Mouse (Mus musculus): ENCODE measurements at regions not wholly inside any gene's neighbourhood (a gene's known extent, or its start where the extent isn't known, plus 50 kb on each side); places are given as distances from the start of the nearest gene placed in this dataset.

- no peak for DNase-seq (ENCODE audit: extremely low spot score in 1 of 2, low spot score in 1 of 2)
These were observed 94.7 kb upstream of the Ednrb start for GRCm38 (mm10) chr14:103938937-103939336.

DNA sequence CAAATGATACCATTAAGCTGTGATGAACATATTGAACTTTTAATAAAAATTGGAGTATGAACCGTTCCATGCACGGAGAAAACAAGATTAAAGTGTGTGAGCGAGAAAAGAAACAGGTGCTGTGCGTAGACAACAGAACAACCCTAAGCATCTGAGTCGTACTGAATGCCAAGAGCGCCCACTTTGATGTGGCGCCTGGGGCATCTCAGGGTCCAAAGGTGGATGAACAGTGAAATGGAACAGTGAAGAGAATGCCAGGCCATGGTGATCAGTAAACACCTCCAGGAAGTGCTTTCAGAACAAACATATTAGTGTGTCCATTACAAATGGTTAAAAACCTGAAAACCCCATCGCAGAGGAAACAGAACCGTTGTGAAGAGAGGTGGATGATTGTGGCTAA lies 94.0 kb upstream of the Ednrb start:
- DNase-seq (ENCODE audit: extremely low spot score in 1 of 2, low spot score in 1 of 2) = no peak

DNA sequence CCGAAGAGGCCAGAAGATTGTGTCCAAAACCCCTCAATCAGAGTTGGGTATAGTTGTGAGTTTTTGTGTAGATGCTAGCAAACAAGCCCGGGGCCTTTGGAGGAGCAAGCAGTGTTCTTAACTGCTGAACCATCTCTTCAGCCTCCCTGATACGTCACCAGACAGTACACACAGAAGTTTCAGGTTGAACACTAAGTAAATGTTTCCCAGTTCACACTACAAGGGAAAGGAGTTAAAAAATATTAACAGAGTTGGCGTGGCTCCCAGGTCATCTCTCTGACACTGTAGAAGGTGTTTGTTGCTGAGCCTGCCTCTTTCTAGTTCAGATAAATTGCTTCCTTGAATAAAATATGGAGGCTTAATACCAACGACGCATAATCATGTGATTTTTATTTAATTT lies 93.5 kb upstream of the Ednrb start:
- DNase-seq (ENCODE audit: extremely low spot score in 1 of 2, low spot score in 1 of 2) = no peak

- DNase-seq (ENCODE audit: extremely low spot score in 1 of 2, low spot score in 1 of 2) = no peak
These were observed 89.6 kb upstream of the Ednrb start for GRCm38 (mm10) chr14:103933813-103934212.

GRCm38 (mm10) chr14:103932170-103932569 lies 88.0 kb upstream of the Ednrb start:
- no peak for DNase-seq (ENCODE audit: extremely low spot score in 1 of 2, low spot score in 1 of 2)

- no peak for DNase-seq (ENCODE audit: extremely low spot score in 1 of 2, low spot score in 1 of 2)
These were observed 85.6 kb upstream of the Ednrb start for GRCm38 (mm10) chr14:103929734-103930364.

GRCm38 (mm10) chr14:103929155-103929729 lies 85.0 kb upstream of the Ednrb start:
- no peak for DNase-seq (ENCODE audit: extremely low spot score in 1 of 2, low spot score in 1 of 2)

DNA sequence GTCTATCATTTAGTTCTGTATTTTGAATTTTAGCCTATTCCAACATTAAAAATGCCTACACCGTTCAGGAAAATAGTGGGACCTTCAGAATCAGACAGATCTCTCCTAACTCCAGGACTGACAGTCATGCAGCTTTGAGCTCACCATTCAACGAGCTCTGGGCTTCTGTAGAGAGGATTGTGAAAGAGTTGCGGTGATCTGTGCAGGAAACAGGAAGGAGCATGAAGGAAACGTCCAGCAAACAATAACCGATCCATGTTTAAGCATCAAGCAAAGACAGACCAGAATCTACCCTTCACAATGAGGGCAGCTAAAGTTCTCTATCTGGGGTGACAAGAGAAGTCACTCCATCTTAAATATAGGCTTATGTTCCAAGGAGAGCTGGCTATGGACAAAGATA lies 76.0 kb upstream of the Ednrb start:
- DNase-seq (ENCODE audit: extremely low spot score in 1 of 2, low spot score in 1 of 2) = no peak

DNA sequence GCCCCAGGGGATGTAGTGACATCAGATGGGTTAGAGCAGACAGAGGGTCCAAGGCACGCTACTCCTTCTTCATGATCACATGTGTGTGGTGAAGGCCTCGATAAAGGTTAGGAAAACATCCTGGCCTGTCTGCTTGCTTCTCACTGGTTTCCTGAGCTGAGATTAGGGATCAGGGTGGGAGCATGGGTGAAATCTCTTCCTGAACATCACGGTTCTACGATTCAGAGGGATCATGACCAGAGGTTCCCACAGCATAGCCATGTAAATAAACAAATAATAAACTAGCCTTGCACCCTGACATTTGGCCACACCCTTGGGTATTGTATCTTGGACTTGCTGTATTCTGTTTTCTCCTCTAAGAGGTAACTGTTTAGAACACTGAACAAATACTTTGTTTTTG lies 75.2 kb upstream of the Ednrb start:
- DNase-seq (ENCODE audit: extremely low spot score in 1 of 2, low spot score in 1 of 2) = no peak

DNA sequence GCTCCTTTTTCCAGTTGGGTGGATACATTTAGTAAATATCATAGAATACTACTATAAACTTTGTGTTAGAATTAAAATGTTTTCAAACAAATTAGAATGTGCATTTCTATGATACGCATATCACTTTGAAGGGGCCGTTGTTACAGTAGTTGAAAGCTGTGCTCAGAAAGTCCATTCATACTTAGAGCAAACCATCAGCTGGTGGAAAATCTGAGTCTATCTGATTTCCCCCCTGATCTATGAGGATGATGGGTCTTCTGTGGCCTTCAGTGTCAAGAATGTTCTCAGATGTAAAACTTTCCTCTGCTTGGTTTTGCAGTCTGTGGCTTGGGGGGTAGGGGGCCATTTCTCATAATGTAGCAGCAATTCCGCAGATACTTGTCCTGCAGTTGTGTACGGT lies 69.3 kb upstream of the Ednrb start:
- no peak for DNase-seq (ENCODE audit: extremely low spot score in 1 of 2, low spot score in 1 of 2)

DNA sequence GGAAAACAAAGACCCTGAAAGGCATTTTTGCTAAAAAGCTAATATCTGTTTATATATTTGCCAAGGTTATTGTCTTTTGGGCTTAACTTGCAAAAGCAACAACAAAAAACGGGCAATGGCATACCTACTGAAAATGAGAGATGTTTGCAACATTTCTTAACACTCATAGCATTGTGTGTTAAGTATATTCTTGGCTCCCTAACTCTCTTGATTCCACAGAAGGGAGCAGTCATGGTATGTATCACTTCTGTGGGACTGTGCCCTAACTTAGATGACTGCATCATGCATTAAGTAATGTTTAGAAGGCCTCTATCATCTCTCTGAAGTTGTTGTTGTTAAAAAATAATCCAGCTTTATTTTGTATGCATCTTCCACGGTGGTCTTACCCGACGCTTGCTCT lies 67.5 kb upstream of the Ednrb start:
- no peak for DNase-seq (ENCODE audit: extremely low spot score in 1 of 2, low spot score in 1 of 2)

GRCm38 (mm10) chr14:103911280-103911679 lies 67.1 kb upstream of the Ednrb start:
- DNase-seq (ENCODE audit: extremely low spot score in 1 of 2, low spot score in 1 of 2) = no peak

- no peak for DNase-seq (ENCODE audit: extremely low spot score in 1 of 2, low spot score in 1 of 2)
These were observed 62.3 kb upstream of the Ednrb start for GRCm38 (mm10) chr14:103906417-103907070.

GRCm38 (mm10) chr14:103900817-103901216 lies 56.6 kb upstream of the Ednrb start:
- DNase-seq (ENCODE audit: extremely low spot score in 1 of 2, low spot score in 1 of 2) = no peak

GRCm38 (mm10) chr14:103899111-103899814 lies 55.1 kb upstream of the Ednrb start:
- peak in 1 of 2 experiments; percentile 21 for DNase-seq (ENCODE audit: extremely low spot score in 1 of 2, low spot score in 1 of 2)

- DNase-seq (ENCODE audit: extremely low spot score in 1 of 2, low spot score in 1 of 2) = peak in 1 of 2 experiments; percentile 1
These were observed 54.5 kb upstream of the Ednrb start for GRCm38 (mm10) chr14:103898689-103899088.

DNA sequence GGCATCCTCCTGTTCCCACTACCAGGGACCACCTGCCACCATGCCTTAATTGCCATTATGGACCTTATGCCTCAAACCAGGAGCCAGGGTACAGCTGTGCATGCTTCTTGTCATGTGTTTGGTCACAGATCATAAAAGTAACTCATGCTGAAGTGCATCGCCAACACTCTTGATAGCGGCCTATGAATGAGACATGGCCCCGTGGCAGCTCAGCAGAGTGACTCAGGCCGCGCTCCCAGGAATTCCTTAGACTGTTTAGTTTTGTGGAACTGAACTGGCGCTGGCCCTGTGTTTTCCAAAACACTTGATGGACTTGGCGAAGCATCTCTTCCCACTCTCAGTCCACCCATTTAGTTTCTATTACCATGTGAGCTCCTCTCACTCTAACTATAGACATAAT lies 51.1 kb upstream of the Ednrb start:
- no peak for DNase-seq (ENCODE audit: extremely low spot score in 1 of 2, low spot score in 1 of 2)

Data from frontal cortex, adult 2 months (tissue).